Mouse (Mus musculus) cortical plate, adult 2 months (tissue): Measurements from ENCODE around the gene Mxd4.

Experiments
- CTCF ChIP-seq: fragments of 200-500 bp; IDR thresholded peaks from 2 replicates; pipeline ENCODE4 v1.5.1; 2011; ENCODE audit warnings: mild to moderate bottlenecking, control low read depth, low read length; ENCODE audit not compliant: insufficient read depth; ENCODE audit errors: extremely low read depth
- POLR2A ChIP-seq: fragments of 200-500 bp; IDR thresholded peaks from 2 replicates; pipeline ENCODE4 v1.6.1; 2011; ENCODE audit warnings: mild to moderate bottlenecking, low read length, control low read depth; ENCODE audit not compliant: insufficient read depth; ENCODE audit errors: extremely low read depth

DNA sequence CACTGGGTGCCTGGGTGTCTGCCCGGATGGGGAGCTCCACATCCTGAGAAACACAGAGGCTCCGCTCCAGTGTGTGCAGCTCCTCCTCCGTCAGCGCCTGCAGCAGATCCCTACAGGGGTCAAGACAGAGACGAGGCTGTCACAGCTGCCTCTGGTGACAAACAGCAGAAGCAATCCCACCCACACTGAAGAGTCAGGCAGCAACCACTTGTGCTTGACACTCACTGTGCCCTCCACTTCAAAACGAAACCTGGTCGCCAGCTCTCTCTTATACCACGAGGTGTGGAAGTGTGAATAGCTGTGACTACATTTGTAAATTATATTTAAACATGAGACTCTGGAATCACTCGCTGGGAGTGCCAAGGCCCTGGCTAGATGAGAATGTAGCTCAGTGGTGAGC is 30.2 kb upstream of the Mxd4 start:
- TF ChIP-seq CTCF (no peak), POLR2A (no peak)
